Mouse (Mus musculus) spleen, adult 2 months (tissue): ENCODE data around the gene Gpr89.

ENCODE experiments used
- CTCF ChIP-seq: fragments of 200-500 bp; IDR thresholded peaks from 2 replicates; pipeline ENCODE4 v1.5.1; 2011; ENCODE audit warnings: mild to moderate bottlenecking, inconsistent platforms; ENCODE audit not compliant: insufficient read depth, insufficient read length, insufficient replicate concordance; ENCODE audit errors: extremely low read depth
- POLR2A ChIP-seq: fragments of 200-500 bp; IDR thresholded peaks from 2 replicates; pipeline ENCODE4 v1.6.1; 2011; ENCODE audit warnings: low read depth, low read length, inconsistent platforms

GRCm38 (mm10) chr3:96931261-96931681 is 26.1 kb upstream of the Gpr89 start:
- no peak for TF ChIP-seq CTCF
- TF ChIP-seq POLR2A: no peak
